Mouse (Mus musculus): ENCODE data around the gene Zfp618. TPM values are rescaled to one million over a fixed set of nuclear protein-coding genes. Genes with fewer than 3 reads are reported as not detected.

Gene Zfp618
- polyA plus RNA-seq, 1 experiment from 2014 or later: 6.7 TPM

- no peaks in the 10 kb centered on the region for H3K36me3 ChIP-seq (ENCODE audit: control insufficient read depth, insufficient read depth, low read length)
- no peak for TF ChIP-seq CTCF (IDR thresholded peaks at IDR 0.05; ENCODE audit: low read depth)
- no peak for TF ChIP-seq EP300 (optimal IDR thresholded peaks at IDR 0.05)
- no peaks in the 10 kb centered on the region; the same call in 1 of the 2 replicates for H3K4me1 ChIP-seq (replicated peaks; ENCODE audit: control insufficient read depth, insufficient read depth)
- H3K27me3 ChIP-seq (ENCODE audit: control insufficient read depth, insufficient read depth, low read length): no peaks in the 10 kb centered on the region
- no peak within 1 kb of the TSS for H3K9ac ChIP-seq (ENCODE audit: low read length)
- 54% methylated on average over 4 of the region's 4 CpGs for WGBS
- no peaks in the 10 kb centered on the region for H3K9me3 ChIP-seq (ENCODE audit: control insufficient read depth, low read length)
- peak within 1 kb of the TSS; percentile 32 for H3K4me2 ChIP-seq (replicated peaks; ENCODE audit: low read depth)
- no peak within 1 kb of the TSS for H3K27ac ChIP-seq (replicated peaks)
- no peak within 1 kb of the TSS for H3K4me3 ChIP-seq (ENCODE audit: low read depth, low read length)
- peak; percentile 56 for DNase-seq (ENCODE audit: low spot score)
- ATAC-seq (ENCODE audit: low FRiP score, low TSS enrichment): peak; percentile 84
Measured at GRCm38 (mm10) chr4:63171969-63172685, 206.8 kb downstream of the Zfp618 start, which contains the start of gene Kif12. TSS of gene Kif12 (minus strand) at chr4:63172131.

GRCm38 (mm10) chr4:63181556-63181955 is 216.2 kb downstream of the Zfp618 start:
- Histone ChIP-seq H3K4me3 (ENCODE audit: low read depth, low read length) (no peak overlapping the region), H3K27me3 (ENCODE audit: control insufficient read depth, insufficient read depth, low read length) (no peaks in the 10 kb centered on the region), H3K9ac (ENCODE audit: low read length) (no peak overlapping the region), H3K36me3 (ENCODE audit: control insufficient read depth, insufficient read depth, low read length) (no peaks in the 10 kb centered on the region), H3K9me3 (ENCODE audit: control insufficient read depth, low read length) (no peaks in the 10 kb centered on the region), H3K4me1 (replicated peaks; ENCODE audit: control insufficient read depth, insufficient read depth) (no peaks in the 10 kb centered on the region), H3K27ac (replicated peaks) (no peak overlapping the region), H3K4me2 (replicated peaks; ENCODE audit: low read depth) (no peak overlapping the region)
- 12% methylated on average over 5 of the region's 5 CpGs for WGBS
- TF ChIP-seq CTCF (IDR thresholded peaks at IDR 0.05; ENCODE audit: low read depth): peak; percentile 98
- no peak for TF ChIP-seq EP300 (optimal IDR thresholded peaks at IDR 0.05)
- DNase-seq (ENCODE audit: low spot score) (peak; percentile 82), ATAC-seq (ENCODE audit: low FRiP score, low TSS enrichment) (peak; percentile 55)

- 48% methylated on average over 21 of the region's 21 CpGs for WGBS
- H3K27ac ChIP-seq (replicated peaks): peak overlapping the region; percentile 67
- DNase-seq (ENCODE audit: low spot score) (peak; percentile 89), ATAC-seq (ENCODE audit: low FRiP score, low TSS enrichment) (peak; percentile 92)
- no peaks in the 10 kb centered on the region for H3K27me3 ChIP-seq (ENCODE audit: control insufficient read depth, insufficient read depth, low read length)
- no peaks in the 10 kb centered on the region for H3K9me3 ChIP-seq (ENCODE audit: control insufficient read depth, low read length)
- TF ChIP-seq EP300 (optimal IDR thresholded peaks at IDR 0.05) (no peak), CTCF (IDR thresholded peaks at IDR 0.05; ENCODE audit: low read depth) (no peak)
- H3K4me1 ChIP-seq (replicated peaks; ENCODE audit: control insufficient read depth, insufficient read depth): no peaks in the 10 kb centered on the region
- H3K9ac ChIP-seq (ENCODE audit: low read length): no peak overlapping the region
- H3K36me3 ChIP-seq (ENCODE audit: control insufficient read depth, insufficient read depth, low read length): no peaks in the 10 kb centered on the region
- H3K4me3 ChIP-seq (ENCODE audit: low read depth, low read length): no peak overlapping the region
- H3K4me2 ChIP-seq (replicated peaks; ENCODE audit: low read depth): no peak overlapping the region
Measured at GRCm38 (mm10) chr4:63186281-63186870, 221.0 kb downstream of the Zfp618 start.

Other genes starting within 250 kb of the Zfp618 start
- 8.2 and 10.6 TPM in 2 replicates for gene Ambp, start 189.2 kb downstream of the Zfp618 start, polyA plus RNA-seq (2015; fragmentation: Nextera tagmentation; extraction: Ambion mirVana)
- gene Kif12, start 206.6 kb downstream of the Zfp618 start, polyA plus RNA-seq (2015; fragmentation: Nextera tagmentation; extraction: Ambion mirVana): 4.0 and 4.7 TPM in 2 replicates
- 5.3 and 6.2 TPM in 2 replicates for gene Col27a1, start 248.4 kb downstream of the Zfp618 start, polyA plus RNA-seq (2015; fragmentation: Nextera tagmentation; extraction: Ambion mirVana)